Mouse (Mus musculus) G1E (cell line): Measurements from ENCODE around the gene Odf3b.

Source experiments
- CTCF ChIP-seq: IDR thresholded peaks from 2 replicates; pipeline ENCODE4 v1.5.1; 2012; ENCODE audit warnings: low read depth, low read length, inconsistent platforms, mixed read lengths
- GATA1 ChIP-seq: IDR thresholded peaks from 2 replicates; pipeline ENCODE4 v1.6.1; 2012; ENCODE audit warnings: borderline replicate concordance, low read length, inconsistent platforms, mixed read lengths
- GATA2 ChIP-seq: IDR thresholded peaks from 2 replicates; pipeline ENCODE4 v1.6.1; 2012; ENCODE audit warnings: low read depth, low read length, inconsistent platforms, borderline replicate concordance
- POLR2AphosphoS5 ChIP-seq: IDR thresholded peaks from 2 replicates; pipeline ENCODE4 v1.6.1; 2012; ENCODE audit warnings: low read depth, low read length, inconsistent platforms; ENCODE audit not compliant: insufficient replicate concordance
- TAL1 ChIP-seq: conservative IDR thresholded peaks from 2 replicates; pipeline ENCODE4 v1.6.1; 2012; ENCODE audit warnings: low read depth, low read length, inconsistent platforms, mixed read lengths

DNA sequence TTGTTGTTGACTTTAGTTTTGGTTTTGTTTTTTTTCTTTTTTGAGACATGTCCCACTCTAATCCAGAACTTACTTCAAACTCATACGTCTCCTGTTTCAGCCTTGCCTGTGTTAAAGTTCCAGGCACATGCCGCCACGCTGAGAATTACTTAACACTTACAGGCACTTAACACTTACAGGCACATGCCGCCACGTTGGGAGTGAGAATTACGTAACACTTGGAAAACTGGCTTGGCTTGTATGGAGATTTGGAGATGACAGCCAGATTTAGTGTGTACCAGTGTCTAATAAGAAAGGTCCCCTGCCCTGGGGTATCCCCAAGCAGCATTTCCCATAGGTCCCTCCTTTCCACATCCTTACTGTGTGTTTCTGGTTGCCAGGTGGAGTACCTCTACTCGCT lies 16.0 kb downstream of the Odf3b start:
- TF ChIP-seq GATA1 = no peak
- no peak for TF ChIP-seq CTCF
- TF ChIP-seq TAL1 = no peak
- TF ChIP-seq POLR2AphosphoS5 = no peak
- no peak for TF ChIP-seq GATA2
